Mouse (Mus musculus) cortical plate, adult 2 months (tissue): ENCODE results near the gene Nrarp. TPM values are rescaled to one million over a fixed set of nuclear protein-coding genes. Genes with fewer than 3 reads are reported as not detected.

Experiments
- H3K27ac ChIP-seq: fragments of 200-500 bp; 2 replicates; pipeline ENCODE4 v1.5.1; 2012; ENCODE audit warnings: low read length, control low read depth, inconsistent platforms; ENCODE audit not compliant: insufficient read depth
- H3K4me1 ChIP-seq: fragments of 200-500 bp; 2 replicates; pipeline ENCODE4 v1.6.1; 2011; ENCODE audit warnings: low read length; ENCODE audit not compliant: control insufficient read depth, insufficient read depth
- H3K4me3 ChIP-seq: fragments of 200-500 bp; 2 replicates; pipeline ENCODE4 v1.5.1; 2011; ENCODE audit warnings: mild to moderate bottlenecking, low read length, control low read depth; ENCODE audit not compliant: insufficient read depth
- CTCF ChIP-seq: fragments of 200-500 bp; IDR thresholded peaks from 2 replicates; pipeline ENCODE4 v1.5.1; 2011; ENCODE audit warnings: mild to moderate bottlenecking, control low read depth, low read length; ENCODE audit not compliant: insufficient read depth; ENCODE audit errors: extremely low read depth
- POLR2A ChIP-seq: fragments of 200-500 bp; IDR thresholded peaks from 2 replicates; pipeline ENCODE4 v1.6.1; 2011; ENCODE audit warnings: mild to moderate bottlenecking, low read length, control low read depth; ENCODE audit not compliant: insufficient read depth; ENCODE audit errors: extremely low read depth
- polyA plus RNA-seq: library from polyadenylated mRNA; depleted of rRNA; stranded (reverse); fragments of >200 nt; gene quantifications from 2 replicates; pipeline ENCODE4 v1.2.3, GENCODE M21; 2012; rRNA removed

Nrarp gene
- polyA plus RNA-seq, 1 experiment, result 24.2 TPM

- TF ChIP-seq POLR2A, result peak; percentile 85
- TF ChIP-seq CTCF, result no peak
- Histone ChIP-seq H3K4me1 (peaks cover 4% of the 10 kb centered on the region; the same call in 1 of the 2 replicates), H3K4me3 (peak overlapping the region; percentile 56), H3K27ac (peak overlapping the region; percentile 82)
Observed at GRCm38 (mm10) chr2:25224766-25225752, 44.5 kb downstream of the Nrarp start.

- Histone ChIP-seq H3K4me1 (peaks cover 4% of the 10 kb centered on the region; the same call in 1 of the 2 replicates), H3K4me3 (no peak overlapping the region; the same call in 1 of the 2 replicates), H3K27ac (peak overlapping the region; percentile 82)
- TF ChIP-seq POLR2A (no peak), CTCF (no peak)
Observed at GRCm38 (mm10) chr2:25225811-25226379, 45.3 kb downstream of the Nrarp start.

GRCm38 (mm10) chr2:25226864-25227263, 46.3 kb downstream of the Nrarp start:
- peak overlapping the region; percentile 93 for H3K27ac ChIP-seq
- H3K4me3 ChIP-seq, result no peak overlapping the region
- no peak for TF ChIP-seq CTCF
- TF ChIP-seq POLR2A, result no peak
- H3K4me1 ChIP-seq, result peaks cover 4% of the 10 kb centered on the region; the same call in 1 of the 2 replicates

- Histone ChIP-seq H3K4me1 (peaks cover 4% of the 10 kb centered on the region; the same call in 1 of the 2 replicates), H3K27ac (peak overlapping the region; percentile 71), H3K4me3 (no peak overlapping the region)
- TF ChIP-seq CTCF (no peak), POLR2A (no peak)
Observed at GRCm38 (mm10) chr2:25227406-25227805, 46.8 kb downstream of the Nrarp start.

GRCm38 (mm10) chr2:25228431-25228889, 47.9 kb downstream of the Nrarp start:
- 0 out of 2 replicates have a peak overlapping the region, but pooled peaks have one; percentile 15 for H3K27ac ChIP-seq
- TF ChIP-seq CTCF (peak; percentile 82), POLR2A (no peak)
- peaks cover 2% of the 10 kb centered on the region; the same call in 1 of the 2 replicates for H3K4me1 ChIP-seq
- H3K4me3 ChIP-seq, result peak overlapping the region; percentile 2; the same call in 1 of the 2 replicates

GRCm38 (mm10) chr2:25228995-25229530, 48.5 kb downstream of the Nrarp start:
- no peaks in the 10 kb centered on the region for H3K4me1 ChIP-seq
- TF ChIP-seq CTCF, result no peak
- no peak for TF ChIP-seq POLR2A
- no peak overlapping the region for H3K4me3 ChIP-seq
- no peak overlapping the region for H3K27ac ChIP-seq

GRCm38 (mm10) chr2:25229582-25229981, 49.0 kb downstream of the Nrarp start:
- Histone ChIP-seq H3K4me3 (no peak overlapping the region), H3K27ac (no peak overlapping the region), H3K4me1 (no peaks in the 10 kb centered on the region)
- no peak for TF ChIP-seq CTCF
- no peak for TF ChIP-seq POLR2A

GRCm38 (mm10) chr2:25230581-25230980, 50.0 kb downstream of the Nrarp start:
- Histone ChIP-seq H3K27ac (no peak overlapping the region), H3K4me3 (no peak overlapping the region), H3K4me1 (no peaks in the 10 kb centered on the region)
- no peak for TF ChIP-seq CTCF

- H3K27ac ChIP-seq, result no peak overlapping the region
- TF ChIP-seq POLR2A (no peak), CTCF (no peak)
- H3K4me1 ChIP-seq, result no peaks in the 10 kb centered on the region
- no peak overlapping the region for H3K4me3 ChIP-seq
Observed at GRCm38 (mm10) chr2:25231038-25231437, 50.5 kb downstream of the Nrarp start.

Other genes starting within 250 kb of the Nrarp start
- gene Arrdc1, start 245.5 kb upstream of the Nrarp start, polyA plus RNA-seq, result 40.4 and 47.4 TPM in 2 replicates
- 21.4 and 21.6 TPM in 2 replicates for gene Zmynd19, start 231.0 kb upstream of the Nrarp start, polyA plus RNA-seq
- 34.6 and 37.3 TPM in 2 replicates for gene Dph7, start 218.4 kb upstream of the Nrarp start, polyA plus RNA-seq
- gene Mrpl41, start 205.7 kb upstream of the Nrarp start, polyA plus RNA-seq, result 137 TPM in 2 replicates
- 20.1 and 22.5 TPM in 2 replicates for gene Pnpla7, start 204.7 kb upstream of the Nrarp start, polyA plus RNA-seq
- gene Nsmf, start 126.4 kb upstream of the Nrarp start, polyA plus RNA-seq, result 724 and 838 TPM in 2 replicates
- gene Entpd8, start 100.5 kb upstream of the Nrarp start, polyA plus RNA-seq, result not detected in 2 replicates
- not detected in 2 replicates for gene Noxa1, start 85.6 kb upstream of the Nrarp start, polyA plus RNA-seq
- gene Tor4a, start 16.1 kb downstream of the Nrarp start, polyA plus RNA-seq, result 2.5 TPM in 2 replicates
- 52.0 and 57.5 TPM in 2 replicates for gene Nelfb, start 30.7 kb downstream of the Nrarp start, polyA plus RNA-seq
- 0.11 TPM in 1 of 2 replicates, not detected in the other for gene Stpg3, start 33.9 kb downstream of the Nrarp start, polyA plus RNA-seq
- gene Fam166a, start 38.0 kb downstream of the Nrarp start, polyA plus RNA-seq, result 0.19 and 0.21 TPM in 2 replicates
- 527 and 537 TPM in 2 replicates for gene Tubb4b, start 43.9 kb downstream of the Nrarp start, polyA plus RNA-seq
- gene Slc34a3, start 53.6 kb downstream of the Nrarp start, polyA plus RNA-seq, result 0.26 and 0.44 TPM in 2 replicates
- not detected in 2 replicates for gene Rnf224, start 56.0 kb downstream of the Nrarp start, polyA plus RNA-seq
- gene Rnf208, start 61.5 kb downstream of the Nrarp start, polyA plus RNA-seq, result 314 and 325 TPM in 2 replicates
- 0.21 and 0.57 TPM in 2 replicates for gene Cysrt1, start 61.7 kb downstream of the Nrarp start, polyA plus RNA-seq
- gene AL732309.1, start 66.1 kb downstream of the Nrarp start, polyA plus RNA-seq, result 14.0 and 15.5 TPM in 2 replicates
- gene Tmem203, start 74.7 kb downstream of the Nrarp start, polyA plus RNA-seq, result 33.8 and 36.0 TPM in 2 replicates
- 14.0 and 22.0 TPM in 2 replicates for gene Tprn, start 81.9 kb downstream of the Nrarp start, polyA plus RNA-seq
- gene Ssna1, start 91.7 kb downstream of the Nrarp start, polyA plus RNA-seq, result 87.9 and 93.2 TPM in 2 replicates
- 75.7 and 76.5 TPM in 2 replicates for gene Anapc2, start 91.7 kb downstream of the Nrarp start, polyA plus RNA-seq
- not detected in 2 replicates for gene Tmem210, start 107.4 kb downstream of the Nrarp start, polyA plus RNA-seq
- gene Lrrc26, start 109.2 kb downstream of the Nrarp start, polyA plus RNA-seq, result not detected in 2 replicates
- 336 and 340 TPM in 2 replicates for gene Grin1, start 138.4 kb downstream of the Nrarp start, polyA plus RNA-seq
- 27.0 and 28.4 TPM in 2 replicates for gene Man1b1, start 151.6 kb downstream of the Nrarp start, polyA plus RNA-seq
- 59.8 and 69.1 TPM in 2 replicates for gene Dpp7, start 175.6 kb downstream of the Nrarp start, polyA plus RNA-seq
- 16.6 and 20.4 TPM in 2 replicates for gene Uap1l1, start 184.9 kb downstream of the Nrarp start, polyA plus RNA-seq
- 4.0 and 4.4 TPM in 2 replicates for gene Sapcd2, start 191.6 kb downstream of the Nrarp start, polyA plus RNA-seq
- 15.8 and 19.0 TPM in 2 replicates for gene Entpd2, start 215.1 kb downstream of the Nrarp start, polyA plus RNA-seq
- gene Npdc1, start 218.6 kb downstream of the Nrarp start, polyA plus RNA-seq, result 435 and 468 TPM in 2 replicates
- gene Fut7, start 242.5 kb downstream of the Nrarp start, polyA plus RNA-seq, result 0.38 and 0.48 TPM in 2 replicates
- gene Abca2, start 247.9 kb downstream of the Nrarp start, polyA plus RNA-seq, result 105 and 109 TPM in 2 replicates